Mouse (Mus musculus): ENCODE results near the gene Olfr19.
"Not testable (repeated sequence)": the region's sequence is repeated elsewhere in the genome, so short reads cannot be mapped to it uniquely, and the experiment has no call there.

Gene Olfr19

DNA sequence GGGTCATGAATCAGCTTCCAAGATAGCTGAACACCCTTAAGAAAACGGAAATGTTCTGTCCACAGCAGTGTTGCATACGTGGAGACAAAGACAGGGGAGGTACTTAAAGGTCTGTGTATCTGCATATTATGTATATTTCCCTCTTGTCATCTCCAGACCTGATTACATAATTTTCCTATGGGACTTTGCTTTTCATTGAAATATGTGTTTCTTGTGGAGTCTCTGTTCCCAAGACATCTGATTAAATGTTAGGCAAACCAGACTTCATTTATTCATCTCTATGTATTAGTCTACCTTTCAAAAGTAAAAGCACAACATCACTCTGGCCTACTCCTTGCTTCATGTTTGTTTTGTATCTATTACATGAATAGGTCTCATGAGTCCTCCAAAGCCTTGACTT lies at the start of gene Olfr19:
TSS of gene Olfr19 (minus strand) at position 101 of the 400 bp plus-strand sequence.
- DNase-seq (ENCODE audit: low read depth, low spot score): no peak

DNA sequence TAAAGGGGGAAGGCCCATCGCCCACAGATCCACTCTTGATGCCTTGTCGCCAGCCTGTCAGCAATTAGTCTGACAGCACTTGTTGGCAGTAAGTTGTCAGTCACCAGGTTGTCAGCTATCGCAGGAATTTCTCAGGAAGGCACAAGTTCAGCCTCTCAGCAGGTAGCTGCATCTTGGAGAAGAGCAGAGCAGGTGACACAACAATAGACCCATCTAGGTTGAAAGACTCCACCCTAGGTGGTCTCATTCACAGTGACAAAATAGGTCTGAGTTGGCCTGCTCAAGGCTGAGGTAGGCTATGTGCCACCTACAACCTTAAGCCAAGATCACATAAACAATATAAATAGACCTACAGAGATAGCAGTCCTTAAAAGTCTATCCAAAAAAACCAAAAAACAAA lies 8.8 kb upstream of the Olfr19 start:
- DNase-seq (ENCODE audit: low read depth, low spot score): no peak

DNA sequence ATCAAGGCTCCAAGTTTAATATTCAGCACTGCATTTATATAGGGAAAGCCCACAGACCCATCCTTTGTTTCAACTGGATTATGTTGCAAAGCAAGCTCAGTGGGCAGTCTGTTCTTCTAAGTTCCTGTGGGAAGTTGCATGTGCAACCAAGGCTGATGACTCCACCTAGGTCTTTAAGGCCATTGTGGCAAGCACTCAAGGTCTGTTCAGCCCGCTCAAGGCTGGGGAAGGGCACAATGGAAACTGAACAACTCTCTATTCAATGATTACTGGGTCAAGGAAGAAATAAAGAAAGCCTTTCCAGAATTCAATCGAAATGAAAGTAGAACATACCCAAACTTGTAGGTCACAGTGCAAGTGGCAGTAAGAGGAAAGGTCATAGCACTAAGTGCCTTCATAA lies 7.8 kb upstream of the Olfr19 start:
- DNase-seq (ENCODE audit: low read depth, low spot score): no peak

GRCm38 (mm10) chr16:16664994-16665393 lies 11.2 kb downstream of the Olfr19 start:
- no peak for DNase-seq (ENCODE audit: low read depth, low spot score)

DNA sequence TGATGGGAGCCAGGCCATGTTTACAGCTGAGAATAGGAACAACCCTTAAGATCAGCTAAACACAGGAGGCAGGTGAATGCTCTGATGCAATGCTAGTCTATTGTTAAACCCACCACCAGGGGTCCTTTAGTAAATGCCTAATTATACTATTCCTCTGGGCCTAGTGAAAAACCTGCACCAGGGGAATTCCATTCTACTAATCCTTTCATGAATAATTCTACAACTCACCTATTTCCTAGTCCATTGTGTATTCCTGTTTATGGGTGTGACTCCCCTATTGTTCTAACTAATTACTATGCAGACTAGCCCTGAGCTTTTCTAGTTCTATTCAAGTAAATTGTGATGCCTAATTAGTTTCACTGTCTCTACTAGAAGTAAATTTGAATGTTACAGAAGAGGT lies 11.7 kb downstream of the Olfr19 start:
- not testable (repeated sequence) for DNase-seq (ENCODE audit: low read depth, low spot score)

DNA sequence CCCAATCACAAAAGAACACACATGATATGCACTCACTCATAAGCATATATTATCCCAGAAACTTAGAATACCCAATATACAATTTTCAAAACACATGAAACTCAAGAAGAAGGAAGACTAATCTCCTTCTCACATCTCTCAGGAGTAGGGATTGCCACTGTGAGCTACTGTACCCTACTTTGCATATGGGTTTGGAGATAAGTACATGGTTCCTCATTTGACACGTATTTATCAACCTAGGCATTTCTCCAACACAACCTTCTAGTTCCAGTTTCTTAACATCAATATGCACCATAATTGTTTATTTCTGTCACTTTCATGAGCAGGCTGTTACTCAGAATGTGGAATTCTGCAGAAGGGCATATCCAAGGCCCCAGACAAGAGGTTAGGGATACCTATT lies 31.1 kb downstream of the Olfr19 start:
- no peak for DNase-seq (ENCODE audit: low read depth, low spot score)

DNA sequence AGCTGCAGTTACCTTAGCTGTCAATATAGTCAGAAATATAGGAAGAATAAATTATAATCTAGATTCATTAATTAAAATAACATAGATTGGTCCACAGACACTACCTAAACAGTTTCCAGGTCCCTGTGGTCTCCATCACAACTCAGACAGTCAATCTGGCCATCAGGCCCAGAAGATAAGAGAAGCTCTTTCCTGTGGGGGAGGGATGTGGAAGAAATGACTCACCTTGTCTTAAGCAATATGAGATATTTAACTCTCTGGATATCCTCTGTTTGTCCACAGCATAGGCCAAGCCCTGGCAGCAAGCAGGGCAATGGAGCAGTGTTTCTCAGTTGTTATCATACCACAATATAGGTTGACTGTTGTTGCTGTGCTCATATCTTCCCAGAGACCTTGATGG lies 42.5 kb downstream of the Olfr19 start:
- DNase-seq (ENCODE audit: low read depth, low spot score): no peak
